Mouse (Mus musculus) neural tube, embryonic 13.5 days (tissue): ENCODE results near the gene Tet2. TPM values are rescaled to one million over a fixed set of nuclear protein-coding genes. Genes with fewer than 3 reads are reported as not detected.

ENCODE experiments used
- ATAC-seq: fragments of 200-750 bp; cut with Nextera tagmentation; 2 replicates; pipeline ENCODE4 v1.8.0; 2017; ENCODE audit warnings: low read depth, mild to moderate bottlenecking, moderate TSS enrichment, moderate library complexity
- H3K27ac ChIP-seq: fragments of 300-500 bp; sonication (generic); replicated peaks from 2 replicates; pipeline ENCODE4 v1.5.1; 2015; ENCODE audit warnings: moderate library complexity, mild to moderate bottlenecking, inconsistent platforms
- H3K27me3 ChIP-seq: fragments of 300-500 bp; sonication (generic); 2 replicates; pipeline ENCODE4 v1.6.1; 2015; ENCODE audit warnings: mild to moderate bottlenecking, inconsistent platforms
- H3K36me3 ChIP-seq: fragments of 300-500 bp; sonication (generic); 2 replicates; pipeline ENCODE4 v1.6.1; 2015; ENCODE audit warnings: mild to moderate bottlenecking, inconsistent platforms
- H3K4me1 ChIP-seq: fragments of 300-500 bp; sonication (generic); replicated peaks from 2 replicates; pipeline ENCODE4 v1.6.1; 2015; ENCODE audit warnings: inconsistent platforms
- H3K4me2 ChIP-seq: fragments of 300-500 bp; sonication (generic); 2 replicates; pipeline ENCODE4 v1.6.1; 2015; ENCODE audit warnings: inconsistent platforms, mild to moderate bottlenecking, moderate library complexity
- H3K4me3 ChIP-seq: fragments of 300-500 bp; sonication (generic); 2 replicates; pipeline ENCODE4 v1.5.1; 2015; ENCODE audit warnings: mild to moderate bottlenecking, inconsistent platforms
- H3K9ac ChIP-seq: fragments of 300-500 bp; sonication (generic); 2 replicates; pipeline ENCODE4 v1.6.1; 2015; ENCODE audit warnings: moderate library complexity, mild to moderate bottlenecking, inconsistent platforms
- H3K9me3 ChIP-seq: fragments of 300-500 bp; sonication (generic); 2 replicates; pipeline ENCODE4 v1.6.1; 2016; ENCODE audit warnings: inconsistent platforms
- WGBS: fragments of 180-500 bp; shearing (Covaris S2); methylation state at CpG from one replicate; pipeline ENCODE4 v1.1.7; 2015; 5-methylcytosine and 5-hydroxymethylcytosine counted together
- microRNA-seq: library from miRNA; unstranded; fragments of <30 nt; microRNA quantifications from one replicate; pipeline ENCODE4, GENCODE M21; 2016
- polyA plus RNA-seq: library from polyadenylated mRNA; unstranded; fragments of >200 nt; fragmentation: Nextera tagmentation; extraction: Ambion mirVana; gene quantifications from 2 replicates; pipeline ENCODE4 v1.2.1, GENCODE M21; 2015

The Tet2 gene
- polyA plus RNA-seq, 1 experiment from 2014 or later: 18.2 TPM

DNA sequence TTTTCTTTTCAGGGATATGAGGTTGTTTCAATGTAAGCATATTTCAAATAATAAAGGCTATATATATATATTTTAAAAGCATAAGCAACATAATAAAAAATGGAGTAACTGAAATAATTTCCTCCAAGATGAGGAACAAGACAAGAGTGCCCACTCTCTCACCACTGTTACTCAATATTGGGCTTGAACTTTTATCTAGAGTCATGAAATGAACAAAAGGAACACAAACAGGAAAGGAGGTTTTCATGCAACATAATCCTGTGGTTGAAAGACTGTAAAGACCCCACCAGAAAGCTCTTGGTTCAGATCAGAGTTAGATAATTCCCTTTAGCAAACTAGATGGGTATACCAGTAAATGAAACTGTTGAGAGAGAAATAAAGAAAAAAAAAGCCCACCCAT is 121.9 kb downstream of the Tet2 start:
- Histone ChIP-seq H3K9ac (no peak overlapping the region), H3K27ac (no peak overlapping the region), H3K27me3 (no peaks in the 10 kb centered on the region), H3K4me3 (no peak overlapping the region), H3K4me2 (no peak overlapping the region), H3K4me1 (no peaks in the 10 kb centered on the region), H3K36me3 (no peaks in the 10 kb centered on the region), H3K9me3 (no peaks in the 10 kb centered on the region)
- ATAC-seq: no peak

DNA sequence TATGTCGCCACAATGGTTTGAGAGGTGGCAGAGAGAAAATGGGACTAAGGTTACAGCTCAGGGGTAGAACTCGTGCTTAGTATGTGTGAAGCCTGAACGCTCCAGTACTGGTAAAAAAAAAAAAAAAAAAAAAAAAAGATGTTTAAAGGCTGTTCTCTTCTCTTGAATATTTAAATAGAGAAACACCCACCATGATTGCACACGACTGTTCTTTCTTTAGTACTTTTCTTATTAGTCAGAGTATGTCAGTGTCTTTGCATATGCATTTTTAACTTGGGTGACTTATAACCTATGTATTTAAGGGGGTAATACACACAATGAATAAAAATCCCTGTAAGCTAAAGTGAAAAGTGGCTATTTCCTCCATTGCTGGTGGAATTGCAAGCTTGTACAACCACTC is 130.2 kb downstream of the Tet2 start:
- WGBS: 86% methylated on average over 4 of the region's 4 CpGs
- no peak for ATAC-seq
- Histone ChIP-seq H3K4me1 (no peaks in the 10 kb centered on the region), H3K27me3 (no peaks in the 10 kb centered on the region), H3K27ac (no peak overlapping the region), H3K4me2 (no peak overlapping the region), H3K9me3 (no peaks in the 10 kb centered on the region), H3K9ac (no peak overlapping the region), H3K4me3 (no peak overlapping the region), H3K36me3 (no peaks in the 10 kb centered on the region)

Small RNAs within 50 kb of the gene (microRNA-seq; reads per million reads assigned to microRNA genes)
- not detected for gene Gm25042

Other genes starting within 250 kb of the Tet2 start
- gene Ppa2, start 235.0 kb downstream of the Tet2 start, polyA plus RNA-seq: 84.4 and 86.9 TPM in 2 replicates